Mouse (Mus musculus) ES-Bruce4 (cell line): ENCODE data around the gene Ikzf3. TPM values are rescaled to one million over a fixed set of nuclear protein-coding genes. Genes with fewer than 3 reads are reported as not detected.

Source experiments
- H3K27ac ChIP-seq: 2 replicates; pipeline ENCODE4 v1.5.1; 2012; ENCODE audit warnings: low read length, inconsistent platforms; ENCODE audit not compliant: insufficient read depth
- H3K27me3 ChIP-seq: 2 replicates; pipeline ENCODE4 v1.6.1; 2012; ENCODE audit warnings: mild to moderate bottlenecking, low read length, inconsistent platforms; ENCODE audit not compliant: control insufficient read depth, poor library complexity, insufficient read depth, severe bottlenecking
- H3K36me3 ChIP-seq: 2 replicates; pipeline ENCODE4 v1.6.1; 2012; ENCODE audit warnings: inconsistent platforms, mild to moderate bottlenecking, low read length, moderate library complexity; ENCODE audit not compliant: control insufficient read depth, poor library complexity, insufficient read depth, severe bottlenecking
- H3K4me1 ChIP-seq: one replicate; pipeline ENCODE4 v1.8.1; 2011; ENCODE audit warnings: low read length; ENCODE audit not compliant: control insufficient read depth, insufficient read depth
- H3K4me3 ChIP-seq: 2 replicates; pipeline ENCODE4 v1.5.1; 2011; ENCODE audit warnings: low read depth, mild to moderate bottlenecking, low read length
- H3K9ac ChIP-seq: 2 replicates; pipeline ENCODE4 v1.6.1; 2012; ENCODE audit warnings: low read depth, mild to moderate bottlenecking, inconsistent platforms; ENCODE audit not compliant: poor library complexity, severe bottlenecking
- H3K9me3 ChIP-seq: replicated peaks from 2 replicates; pipeline ENCODE4 v1.6.1; 2012; ENCODE audit warnings: mild to moderate bottlenecking, low read length, inconsistent platforms; ENCODE audit not compliant: control insufficient read depth, poor library complexity, insufficient read depth, severe bottlenecking
- CTCF ChIP-seq: IDR thresholded peaks from one replicate; pipeline ENCODE4 v1.8.1; 2011; ENCODE audit warnings: low read depth, low read length
- EP300 ChIP-seq: IDR thresholded peaks from 2 replicates; pipeline ENCODE4 v1.6.1; 2011; ENCODE audit warnings: low read depth, low read length; ENCODE audit not compliant: insufficient read depth
- POLR2A ChIP-seq: IDR thresholded peaks from one replicate; pipeline ENCODE4 v1.8.1; 2011; ENCODE audit warnings: low read length; ENCODE audit not compliant: insufficient read depth
- polyA plus RNA-seq: library from polyadenylated mRNA; stranded (reverse); fragments of >200 nt; gene quantifications from 2 replicates; pipeline ENCODE4 v1.2.4, GENCODE M21; 2011; ENCODE audit warnings: low read depth; ENCODE audit not compliant: missing spikeins, insufficient read depth, insufficient read length

Ikzf3 gene
- polyA plus RNA-seq, 1 experiment, result not detected

- Histone ChIP-seq H3K9me3 (no peaks in the 10 kb centered on the region), H3K36me3 (no peaks in the 10 kb centered on the region), H3K27ac (no peak overlapping the region), H3K4me1 (peaks cover 2% of the 10 kb centered on the region), H3K9ac (no peak overlapping the region), H3K27me3 (no peaks in the 10 kb centered on the region), H3K4me3 (no peak overlapping the region)
- TF ChIP-seq CTCF, result no peak
- TF ChIP-seq EP300, result no peak
- TF ChIP-seq POLR2A, result no peak
Measured at GRCm38 (mm10) chr11:98463911-98464310, 81.9 kb downstream of the Ikzf3 start.

- no peaks in the 10 kb centered on the region for H3K27me3 ChIP-seq
Measured at GRCm38 (mm10) chr11:98462255-98462654, 83.6 kb downstream of the Ikzf3 start.

GRCm38 (mm10) chr11:98461109-98461720 lies 84.6 kb downstream of the Ikzf3 start:
- Histone ChIP-seq H3K27ac (no peak overlapping the region), H3K9ac (no peak overlapping the region), H3K27me3 (no peaks in the 10 kb centered on the region), H3K36me3 (no peaks in the 10 kb centered on the region), H3K9me3 (no peaks in the 10 kb centered on the region), H3K4me3 (no peak overlapping the region), H3K4me1 (peaks cover 4% of the 10 kb centered on the region)
- no peak for TF ChIP-seq CTCF
- TF ChIP-seq EP300, result no peak
- no peak for TF ChIP-seq POLR2A

More at GRCm38 (mm10) chr11:98462255-98462654, 83.6 kb downstream of the Ikzf3 start:
- Histone ChIP-seq H3K4me3 (no peak overlapping the region), H3K9me3 (no peaks in the 10 kb centered on the region), H3K27ac (no peak overlapping the region), H3K36me3 (no peaks in the 10 kb centered on the region), H3K4me1 (peaks cover 4% of the 10 kb centered on the region), H3K9ac (no peak overlapping the region)
- TF ChIP-seq POLR2A (no peak), EP300 (no peak), CTCF (no peak)

GRCm38 (mm10) chr11:98459860-98460259 lies 86.0 kb downstream of the Ikzf3 start:
- H3K9ac ChIP-seq, result no peak overlapping the region
- H3K4me1 ChIP-seq, result peaks cover 4% of the 10 kb centered on the region
- no peak overlapping the region for H3K27ac ChIP-seq
- no peaks in the 10 kb centered on the region for H3K27me3 ChIP-seq
- no peaks in the 10 kb centered on the region for H3K9me3 ChIP-seq
- no peak for TF ChIP-seq EP300
- TF ChIP-seq POLR2A, result no peak
- TF ChIP-seq CTCF, result no peak
- H3K4me3 ChIP-seq, result no peak overlapping the region
- H3K36me3 ChIP-seq, result peaks cover 3% of the 10 kb centered on the region

- Histone ChIP-seq H3K27ac (no peak overlapping the region), H3K27me3 (no peaks in the 10 kb centered on the region), H3K36me3 (peaks cover 8% of the 10 kb centered on the region), H3K9ac (no peak overlapping the region), H3K4me1 (peaks cover 4% of the 10 kb centered on the region), H3K4me3 (no peak overlapping the region), H3K9me3 (no peaks in the 10 kb centered on the region)
- TF ChIP-seq EP300, result no peak
- TF ChIP-seq POLR2A, result no peak
- no peak for TF ChIP-seq CTCF
Measured at GRCm38 (mm10) chr11:98459071-98459741, 86.6 kb downstream of the Ikzf3 start.
